Mouse (Mus musculus) cerebellum, adult 18-20 months (tissue): ENCODE measurements around the gene Tab1.

ENCODE experiments used
- DNase-seq, 2 experiments: peaks; one replicate each; pipeline ENCODE4 v3.0.0; 2021

Tab1 gene

GRCm38 (mm10) chr15:80132993-80133586, at the start of gene Tab1:
Tab1 (plus strand) TSS chr15:80133127.
- DNase-seq = peak; percentile 87 to 94

- peak; percentile 97 to 98 for DNase-seq
Measured at GRCm38 (mm10) chr15:80083276-80083731, 49.6 kb upstream of the Tab1 start.

GRCm38 (mm10) chr15:80083740-80084139, 49.2 kb upstream of the Tab1 start:
- DNase-seq = no peak

- no peak for DNase-seq
Measured at GRCm38 (mm10) chr15:80087406-80088012, 45.4 kb upstream of the Tab1 start.

- DNase-seq = peak; percentile 95 to 97
Measured at GRCm38 (mm10) chr15:80088637-80089036, 44.3 kb upstream of the Tab1 start.

GRCm38 (mm10) chr15:80090155-80090554, 42.8 kb upstream of the Tab1 start:
- DNase-seq = no peak

- peak; percentile 56 to 62 for DNase-seq
Measured at GRCm38 (mm10) chr15:80090741-80091120, 42.2 kb upstream of the Tab1 start.

GRCm38 (mm10) chr15:80091121-80091955, 41.6 kb upstream of the Tab1 start, which contains the start of the genes Syngr1 and Rpl3:
Syngr1 (plus strand) TSS chr15:80091334.
Rpl3 (minus strand) TSS chr15:80091868.
- peak; percentile 84 to 95 for DNase-seq

- DNase-seq = peak; percentile 60 to 67
Measured at GRCm38 (mm10) chr15:80092041-80092441, 40.9 kb upstream of the Tab1 start.

GRCm38 (mm10) chr15:80092599-80092998, 40.3 kb upstream of the Tab1 start:
- DNase-seq = peak; percentile 84 to 89

- DNase-seq = peak; percentile 87 to 90
Measured at GRCm38 (mm10) chr15:80094201-80094600, 38.7 kb upstream of the Tab1 start.

GRCm38 (mm10) chr15:80095596-80095995, 37.3 kb upstream of the Tab1 start:
- DNase-seq = no peak

GRCm38 (mm10) chr15:80096406-80096805, 36.5 kb upstream of the Tab1 start:
- peak; percentile 48 to 52 for DNase-seq

- peak in 1 of 2 experiments; percentile 47 for DNase-seq
Measured at GRCm38 (mm10) chr15:80096946-80097881, 35.7 kb upstream of the Tab1 start.

GRCm38 (mm10) chr15:80097999-80098461, 34.9 kb upstream of the Tab1 start:
- DNase-seq = peak; percentile 32 to 53

GRCm38 (mm10) chr15:80098809-80099208, 34.1 kb upstream of the Tab1 start:
- peak; percentile 37 to 50 for DNase-seq

GRCm38 (mm10) chr15:80099477-80099876, 33.5 kb upstream of the Tab1 start:
- DNase-seq = peak in 1 of 2 experiments; percentile 34

GRCm38 (mm10) chr15:80100196-80100595, 32.7 kb upstream of the Tab1 start:
- no peak for DNase-seq

- DNase-seq = peak; percentile 74 to 85
Measured at GRCm38 (mm10) chr15:80100871-80101270, 32.1 kb upstream of the Tab1 start.

- peak; percentile 56 to 63 for DNase-seq
Measured at GRCm38 (mm10) chr15:80101503-80101902, 31.4 kb upstream of the Tab1 start.

- peak; percentile 40 to 49 for DNase-seq
Measured at GRCm38 (mm10) chr15:80102495-80102894, 30.4 kb upstream of the Tab1 start.
